Mouse (Mus musculus) liver, adult 2 months (tissue): ENCODE data around the gene Senp5.

Source experiments
- CTCF ChIP-seq: fragments of 200-500 bp; IDR thresholded peaks from 2 replicates; pipeline ENCODE4 v1.5.1; 2011; ENCODE audit warnings: low read depth, low read length, control low read depth
- POLR2A ChIP-seq: fragments of 200-500 bp; IDR thresholded peaks from 2 replicates; pipeline ENCODE4 v1.6.1; 2011; ENCODE audit warnings: low read length, control low read depth; ENCODE audit not compliant: insufficient read depth; ENCODE audit errors: extremely low read depth

GRCm38 (mm10) chr16:31936568-31936967, 66.5 kb downstream of the Senp5 start:
- TF ChIP-seq CTCF = no peak
- no peak for TF ChIP-seq POLR2A
